Mouse (Mus musculus) bone marrow, adult 2 months (tissue): ENCODE results near the gene Grb10. TPM values are rescaled to one million over a fixed set of nuclear protein-coding genes. Genes with fewer than 3 reads are reported as not detected.

Experiments used
- H3K27ac ChIP-seq: fragments of 200-500 bp; 2 replicates; pipeline ENCODE4 v1.5.1; 2012; ENCODE audit warnings: low read depth, mild to moderate bottlenecking, control low read depth, inconsistent platforms, low read length; ENCODE audit not compliant: control insufficient read depth, poor library complexity, insufficient read depth
- H3K4me1 ChIP-seq: fragments of 200-500 bp; 2 replicates; pipeline ENCODE4 v1.6.1; 2011; ENCODE audit warnings: low read length; ENCODE audit not compliant: control insufficient read depth, insufficient read depth
- H3K4me3 ChIP-seq: fragments of 200-500 bp; replicated peaks from 2 replicates; pipeline ENCODE3; 2011; ENCODE audit warnings: mild to moderate bottlenecking, low read depth, low read length, control low read depth; ENCODE audit not compliant: control insufficient read depth
- CTCF ChIP-seq: fragments of 200-500 bp; IDR thresholded peaks from 2 replicates; pipeline ENCODE4 v1.5.1; 2011; ENCODE audit warnings: low read length, control low read depth; ENCODE audit not compliant: control insufficient read depth, insufficient read depth
- POLR2A ChIP-seq: fragments of 200-500 bp; IDR thresholded peaks from 2 replicates; pipeline ENCODE4 v1.6.1; 2011; ENCODE audit warnings: low read depth, mild to moderate bottlenecking, control low read depth, low read length, borderline replicate concordance; ENCODE audit not compliant: control insufficient read depth
- WGBS: fragments of 180-500 bp; shearing (Covaris S2); methylation state at CpG from one replicate; pipeline ENCODE4 v1.1.7; 2018; 5-methylcytosine and 5-hydroxymethylcytosine counted together
- polyA plus RNA-seq: library from polyadenylated mRNA; stranded (reverse); fragments of >200 nt; gene quantifications from 2 replicates; pipeline ENCODE4 v1.2.4, GENCODE M21; 2011; ENCODE audit warnings: low replicate concordance; ENCODE audit not compliant: missing spikeins, insufficient read depth, insufficient read length

The Grb10 gene
- polyA plus RNA-seq, 1 experiment: 17.0 TPM

GRCm38 (mm10) chr11:11907703-11908413, 130.6 kb downstream of the Grb10 start:
- Histone ChIP-seq H3K4me3 (no peak overlapping the region), H3K27ac (no peak overlapping the region), H3K4me1 (no peaks in the 10 kb centered on the region)
- WGBS: 61% methylated on average over 7 of the region's 7 CpGs
- TF ChIP-seq CTCF (no peak), POLR2A (no peak)

DNA sequence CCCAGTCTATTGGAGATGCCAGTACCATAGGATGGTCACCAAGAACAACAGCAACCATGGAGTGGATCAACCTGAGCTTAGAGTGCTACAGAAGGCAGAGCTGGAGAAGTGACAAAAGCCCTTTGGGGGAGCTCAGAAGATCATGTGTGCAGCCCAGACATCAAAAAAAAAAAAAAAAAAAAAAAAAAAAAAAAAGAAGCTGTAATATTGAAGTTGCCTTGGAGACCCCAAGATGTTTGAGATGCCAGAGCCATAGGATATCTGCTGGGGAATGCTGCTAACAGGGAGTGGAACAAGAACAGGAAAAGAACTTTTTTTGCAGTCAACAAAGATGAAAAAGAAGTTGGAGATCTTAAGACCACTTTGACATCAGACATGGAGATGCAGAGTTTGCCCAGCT, 133.0 kb downstream of the Grb10 start:
- no peak for TF ChIP-seq POLR2A
- no peak for TF ChIP-seq CTCF
- H3K27ac ChIP-seq: no peak overlapping the region

GRCm38 (mm10) chr11:11904995-11905394, 133.5 kb downstream of the Grb10 start:
- Histone ChIP-seq H3K27ac (no peak overlapping the region), H3K4me3 (no peak overlapping the region), H3K4me1 (no peaks in the 10 kb centered on the region)
- TF ChIP-seq POLR2A (no peak), CTCF (no peak)
- 70% methylated on average over 5 of the region's 5 CpGs for WGBS

More for the DNA sequence above, 133.0 kb downstream of the Grb10 start:
- no peak overlapping the region for H3K4me3 ChIP-seq
- no peaks in the 10 kb centered on the region for H3K4me1 ChIP-seq

DNA sequence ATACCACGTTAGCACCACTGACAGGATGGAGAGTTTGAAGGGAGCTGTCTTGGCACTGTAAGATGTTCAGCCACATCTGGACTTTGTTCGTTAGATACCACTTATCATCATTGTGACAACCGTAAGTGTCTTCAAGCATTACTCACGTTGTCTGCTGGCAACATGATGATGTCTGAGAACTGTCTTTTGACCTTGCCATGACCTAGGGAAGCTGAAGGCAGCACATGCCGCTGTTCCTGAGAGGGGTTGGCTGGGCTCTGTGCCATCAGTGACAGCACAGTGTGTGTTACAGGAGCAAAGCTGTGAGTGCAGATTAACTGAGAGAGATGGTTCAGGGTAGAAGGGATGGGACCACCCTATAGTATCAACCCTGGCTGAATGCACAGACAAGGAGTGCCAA, 137.0 kb downstream of the Grb10 start:
- 64% methylated on average over 5 of the region's 5 CpGs for WGBS
- no peaks in the 10 kb centered on the region for H3K4me1 ChIP-seq
- H3K27ac ChIP-seq: no peak overlapping the region
- no peak for TF ChIP-seq POLR2A
- no peak for TF ChIP-seq CTCF
- H3K4me3 ChIP-seq: no peak overlapping the region

- WGBS: 85% methylated on average over 3 of the region's 3 CpGs
- TF ChIP-seq POLR2A: no peak
- TF ChIP-seq CTCF: no peak
- Histone ChIP-seq H3K4me3 (no peak overlapping the region), H3K27ac (no peak overlapping the region), H3K4me1 (no peaks in the 10 kb centered on the region)
Measured at GRCm38 (mm10) chr11:11898496-11898895, 140.0 kb downstream of the Grb10 start.

DNA sequence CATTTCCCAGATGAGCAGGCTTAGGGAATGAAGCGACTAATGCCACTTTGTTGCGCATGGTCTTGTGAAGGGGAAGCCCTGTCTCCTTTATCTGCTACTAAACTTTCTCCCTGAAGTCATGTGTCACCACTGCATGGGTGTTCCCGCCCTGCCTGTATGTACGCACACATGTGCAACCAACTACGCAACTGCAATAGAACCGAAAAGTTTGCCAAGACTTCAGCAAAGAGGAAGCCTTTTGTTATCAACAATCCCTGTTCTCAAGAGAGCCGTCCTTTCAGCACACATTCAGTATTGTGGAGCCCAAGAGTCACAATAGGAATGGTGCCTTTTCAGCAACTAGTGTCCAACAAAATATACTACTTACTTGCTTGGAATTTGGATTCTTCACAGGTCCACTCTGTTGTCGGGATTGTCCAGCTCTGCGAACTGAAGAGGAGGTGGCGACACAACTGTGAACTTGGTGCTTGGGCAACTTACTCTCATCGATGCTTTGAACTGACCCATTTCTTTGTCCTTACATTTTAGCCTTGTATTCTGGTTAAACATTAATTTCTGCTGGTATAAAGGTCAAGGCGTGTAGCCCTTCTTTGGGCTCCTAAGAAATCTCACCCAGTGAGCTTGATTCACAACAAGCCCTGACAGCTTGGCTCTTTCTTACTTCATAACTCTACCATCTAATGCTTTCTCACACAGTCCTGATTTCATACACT, 140.7 kb downstream of the Grb10 start, which contains the start of gene Ddc:
Ddc (minus strand) TSS at position 500 of the 713 bp plus-strand sequence.
- H3K27ac ChIP-seq: no peak within 1 kb of the TSS
- H3K4me3 ChIP-seq: no peak within 1 kb of the TSS
- no peaks in the 10 kb centered on the region for H3K4me1 ChIP-seq
- no peak for TF ChIP-seq POLR2A
- no peak for TF ChIP-seq CTCF
- 68% methylated on average over 12 of the region's 12 CpGs for WGBS

DNA sequence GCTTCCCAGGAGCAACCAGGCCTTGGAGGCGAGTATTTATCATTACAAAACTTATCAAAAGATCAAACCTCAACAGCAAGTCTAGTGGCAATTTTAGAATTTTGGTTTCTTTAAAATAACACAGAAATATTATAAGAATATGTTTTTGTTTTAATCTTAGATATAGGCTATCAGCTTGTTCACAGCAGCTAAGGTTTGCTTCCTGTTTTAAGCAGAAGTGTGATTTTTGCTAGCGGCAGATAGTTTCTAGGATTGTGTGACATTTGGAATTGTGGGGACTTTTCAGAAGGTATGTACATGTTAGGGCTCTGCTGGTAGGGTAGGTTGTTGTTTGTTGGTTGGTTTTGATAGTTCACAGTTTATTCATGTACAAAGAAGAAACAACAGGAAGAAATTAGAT, 143.0 kb downstream of the Grb10 start:
- H3K4me3 ChIP-seq: no peak overlapping the region
- H3K27ac ChIP-seq: no peak overlapping the region
- 28% methylated on average over 2 of the region's 2 CpGs for WGBS

DNA sequence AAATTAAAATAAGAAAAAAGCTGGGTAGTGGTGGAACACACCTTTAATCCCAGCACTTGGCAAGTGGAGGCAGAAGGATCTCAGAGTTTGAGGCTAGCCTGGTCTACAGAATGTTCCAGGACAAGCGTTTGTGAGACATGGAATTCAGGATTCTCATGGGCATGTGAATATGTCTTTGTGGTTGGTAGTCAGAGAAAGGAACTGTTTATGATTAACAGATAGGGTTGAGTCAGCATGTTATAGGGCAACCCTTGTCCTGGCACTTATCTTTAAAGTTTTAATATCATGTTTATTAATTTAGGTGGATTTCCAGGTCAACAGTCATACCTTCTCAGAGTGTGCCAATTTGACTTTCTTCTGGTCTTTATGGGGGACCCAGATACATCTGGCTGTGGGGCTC, 144.7 kb downstream of the Grb10 start:
- WGBS: 73% methylated on average over 1 of the region's 1 CpGs
- Histone ChIP-seq H3K4me3 (no peak overlapping the region), H3K27ac (no peak overlapping the region), H3K4me1 (no peaks in the 10 kb centered on the region; the same call in 1 of the 2 replicates)
- TF ChIP-seq POLR2A (no peak), CTCF (no peak)

More for the DNA sequence above, 143.0 kb downstream of the Grb10 start:
- no peak for TF ChIP-seq CTCF
- no peak for TF ChIP-seq POLR2A
- H3K4me1 ChIP-seq: no peaks in the 10 kb centered on the region
